Mouse (Mus musculus) intestine, postnatal 0 days (tissue): ENCODE results near the gene Zdhhc13. TPM values are rescaled to one million over a fixed set of nuclear protein-coding genes. Genes with fewer than 3 reads are reported as not detected.
A peak's percentile ranks its signal among the peaks of the same experiment; 100 is the strongest.

ENCODE experiments used
- ATAC-seq: fragments of 200-750 bp; cut with Nextera tagmentation; 2 replicates; pipeline ENCODE4 v1.8.0; 2017; ENCODE audit warnings: mild to moderate bottlenecking, moderate TSS enrichment, moderate library complexity
- H3K27ac ChIP-seq: fragments of 300-500 bp; sonication (generic); 2 replicates; pipeline ENCODE4 v1.5.1; 2014; ENCODE audit warnings: mild to moderate bottlenecking, low read depth, low read length, moderate library complexity
- H3K27me3 ChIP-seq: fragments of 300-500 bp; sonication (generic); replicated peaks from 2 replicates; pipeline ENCODE4 v1.6.1; 2014; ENCODE audit warnings: low read length, mixed read lengths; ENCODE audit not compliant: control insufficient read depth, insufficient read depth
- H3K36me3 ChIP-seq: fragments of 300-500 bp; sonication (generic); 2 replicates; pipeline ENCODE4 v1.6.1; 2014; ENCODE audit warnings: mild to moderate bottlenecking, moderate library complexity; ENCODE audit not compliant: control insufficient read depth, insufficient read depth
- H3K4me1 ChIP-seq: fragments of 300-500 bp; sonication (generic); replicated peaks from 2 replicates; pipeline ENCODE4 v1.6.1; 2014; ENCODE audit warnings: antibody characterized with exemption, low read length, mixed read lengths; ENCODE audit not compliant: control insufficient read depth, insufficient read depth
- H3K4me2 ChIP-seq: fragments of 300-500 bp; sonication (generic); replicated peaks from 2 replicates; pipeline ENCODE4 v1.6.1; 2014; ENCODE audit warnings: low read depth, mild to moderate bottlenecking, moderate library complexity
- H3K4me3 ChIP-seq: fragments of 300-500 bp; sonication (generic); 2 replicates; pipeline ENCODE4 v1.5.1; 2014; ENCODE audit warnings: low read depth, low read length
- H3K9ac ChIP-seq: fragments of 300-500 bp; sonication (generic); 2 replicates; pipeline ENCODE4 v1.6.1; 2014; ENCODE audit warnings: mild to moderate bottlenecking, low read depth, low read length
- H3K9me3 ChIP-seq: fragments of 300-500 bp; sonication (generic); 2 replicates; pipeline ENCODE4 v1.6.1; 2016; ENCODE audit warnings: mixed run types; ENCODE audit not compliant: control insufficient read depth
- CTCF ChIP-seq: sonication (generic); IDR thresholded peaks from 2 replicates; pipeline ENCODE4 v1.5.1; 2016; ENCODE audit warnings: low read depth, mild to moderate bottlenecking, control low read depth, antibody characterized with exemption, moderate library complexity
- WGBS: fragments of 180-500 bp; shearing (Covaris S2); extraction: QIAGEN DNeasy Blood & Tissue Kit; methylation state at CpG from one replicate; pipeline ENCODE4 v1.1.7; 2014; 5-methylcytosine and 5-hydroxymethylcytosine counted together
- polyA plus RNA-seq: library from polyadenylated mRNA; unstranded; fragments of >200 nt; fragmentation: Nextera tagmentation; extraction: Ambion mirVana; gene quantifications from 2 replicates; pipeline ENCODE4 v1.2.1, GENCODE M21; 2015

The Zdhhc13 gene
- polyA plus RNA-seq, 1 experiment from 2014 or later: 29.8 TPM

- no peak for TF ChIP-seq CTCF
- H3K4me2 ChIP-seq: no peak overlapping the region
- no peak overlapping the region for H3K27ac ChIP-seq
- H3K36me3 ChIP-seq: no peaks in the 10 kb centered on the region
- no peaks in the 10 kb centered on the region for H3K27me3 ChIP-seq
- H3K4me3 ChIP-seq: no peak overlapping the region
- H3K9me3 ChIP-seq: no peaks in the 10 kb centered on the region
- 60% methylated on average over 8 of the region's 8 CpGs for WGBS
- no peak overlapping the region for H3K9ac ChIP-seq
- no peak for ATAC-seq
- 0 out of 2 replicates have a peak, but pooled peaks cover 3% of the 10 kb centered on the region for H3K4me1 ChIP-seq
Measured at GRCm38 (mm10) chr7:48777721-48778504, 10.9 kb upstream of the Zdhhc13 start.

GRCm38 (mm10) chr7:48779110-48779509, 9.7 kb upstream of the Zdhhc13 start:
- no peak for ATAC-seq

DNA sequence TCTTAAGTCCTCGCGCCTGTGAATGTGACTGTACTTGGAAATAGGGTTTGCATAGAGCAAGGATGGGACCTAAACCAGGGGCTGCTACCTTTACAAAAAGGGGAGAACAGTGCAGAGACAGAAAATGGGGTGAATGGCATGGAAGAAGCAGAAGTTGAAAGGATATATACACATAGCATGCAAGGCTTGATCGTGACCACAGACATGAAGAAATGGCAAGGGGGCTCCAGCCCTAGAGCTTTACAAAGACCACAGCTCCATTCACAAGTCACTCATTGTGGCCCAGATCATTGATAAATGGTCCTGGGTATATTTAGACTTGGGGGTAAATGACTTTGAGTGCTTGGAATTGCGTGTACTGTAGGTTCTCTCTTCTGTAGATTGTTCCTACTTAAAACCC, 6.4 kb upstream of the Zdhhc13 start:
- H3K4me1 ChIP-seq: no peaks in the 10 kb centered on the region
- 80% methylated on average over 4 of the region's 4 CpGs for WGBS
- no peak for ATAC-seq

More at GRCm38 (mm10) chr7:48779110-48779509, 9.7 kb upstream of the Zdhhc13 start:
- Histone ChIP-seq H3K9me3 (no peaks in the 10 kb centered on the region), H3K4me2 (no peak overlapping the region), H3K36me3 (no peaks in the 10 kb centered on the region), H3K4me3 (no peak overlapping the region), H3K9ac (no peak overlapping the region), H3K27me3 (no peaks in the 10 kb centered on the region), H3K4me1 (no peaks in the 10 kb centered on the region), H3K27ac (no peak overlapping the region)
- 75% methylated on average over 3 of the region's 3 CpGs for WGBS
- TF ChIP-seq CTCF: no peak

DNA sequence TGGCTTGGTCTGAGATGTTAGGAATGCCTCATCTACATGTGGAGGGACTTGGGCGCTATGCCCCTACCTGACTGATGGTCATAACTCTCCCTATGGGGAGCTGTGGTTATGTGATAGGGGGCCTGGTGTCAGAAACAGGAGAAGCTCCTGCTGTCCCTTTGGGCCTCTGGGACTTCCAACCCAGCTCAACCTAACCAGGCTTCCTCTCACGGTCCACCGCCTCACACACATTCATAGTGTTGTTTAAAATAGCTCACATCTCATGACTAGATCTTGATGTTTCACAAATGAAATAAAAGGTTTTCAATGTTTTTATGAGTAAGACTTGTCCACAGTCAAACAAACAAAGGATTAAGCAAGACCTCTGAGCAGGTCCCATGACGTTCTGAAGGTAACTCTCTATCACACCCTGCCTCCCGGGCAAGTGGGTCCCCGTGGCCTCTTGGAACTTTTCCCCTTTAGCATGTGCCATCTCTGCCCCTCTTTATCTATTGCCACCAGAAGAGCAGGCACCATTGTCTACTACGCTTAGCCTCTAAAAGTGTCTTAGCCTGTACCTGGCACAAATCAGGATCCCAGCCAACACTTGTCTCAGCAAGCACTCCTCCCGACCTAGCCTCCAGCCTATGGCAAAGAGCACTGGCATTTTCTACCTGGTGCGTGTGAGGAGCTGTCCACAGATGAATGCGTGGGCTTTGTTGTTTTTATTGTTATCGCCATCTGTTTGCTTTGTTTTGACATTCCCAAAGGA, 3.9 kb upstream of the Zdhhc13 start:
- no peaks in the 10 kb centered on the region for H3K36me3 ChIP-seq
- H3K27ac ChIP-seq: no peak overlapping the region
- no peak for TF ChIP-seq CTCF
- ATAC-seq: no peak
- no peak overlapping the region for H3K9ac ChIP-seq
- H3K4me1 ChIP-seq: 0 out of 2 replicates have a peak, but pooled peaks cover 5% of the 10 kb centered on the region
- 75% methylated on average over 11 of the region's 11 CpGs for WGBS
- no peaks in the 10 kb centered on the region for H3K9me3 ChIP-seq
- no peak overlapping the region for H3K4me3 ChIP-seq
- no peaks in the 10 kb centered on the region for H3K27me3 ChIP-seq
- H3K4me2 ChIP-seq: no peak overlapping the region

More for the DNA sequence above, 6.4 kb upstream of the Zdhhc13 start:
- no peak for TF ChIP-seq CTCF
- H3K27ac ChIP-seq: no peak overlapping the region
- H3K4me3 ChIP-seq: no peak overlapping the region
- H3K4me2 ChIP-seq: no peak overlapping the region
- H3K36me3 ChIP-seq: no peaks in the 10 kb centered on the region
- no peaks in the 10 kb centered on the region for H3K9me3 ChIP-seq
- no peaks in the 10 kb centered on the region for H3K27me3 ChIP-seq
- H3K9ac ChIP-seq: no peak overlapping the region

DNA sequence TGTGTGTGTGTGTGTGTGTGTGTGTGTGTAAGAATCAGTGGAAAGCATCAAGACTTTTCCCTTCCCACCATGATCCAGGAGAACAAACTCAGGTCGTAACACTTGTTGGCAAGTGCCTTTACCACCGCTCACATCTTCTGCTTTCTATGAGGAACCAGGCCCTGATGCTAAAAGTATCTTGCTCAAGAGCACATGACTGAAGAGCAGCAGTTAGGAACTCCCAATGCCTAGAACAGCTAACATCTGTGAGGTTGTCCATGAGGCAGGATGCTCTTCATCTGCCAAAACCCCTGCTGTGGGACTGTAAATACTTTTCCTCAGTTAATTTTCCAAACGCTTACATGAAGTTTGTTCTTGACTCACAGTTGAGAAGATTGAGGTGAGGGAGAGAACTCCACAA, 455 bp upstream of the Zdhhc13 start:
- Histone ChIP-seq H3K4me1 (0 out of 2 replicates have a peak, but pooled peaks cover 7% of the 10 kb centered on the region), H3K27ac (peak overlapping the region; percentile 15; the same call in 1 of the 2 replicates), H3K9ac (no peak overlapping the region), H3K9me3 (no peaks in the 10 kb centered on the region), H3K4me3 (peak overlapping the region; percentile 72; the same call in 1 of the 2 replicates), H3K36me3 (no peaks in the 10 kb centered on the region), H3K4me2 (peak overlapping the region; percentile 87), H3K27me3 (no peaks in the 10 kb centered on the region)
- WGBS: 56% methylated on average over 3 of the region's 3 CpGs
- TF ChIP-seq CTCF: no peak
- peak; percentile 4; the same call in 1 of the 2 replicates for ATAC-seq

GRCm38 (mm10) chr7:48790117-48790516, 1.3 kb downstream of the Zdhhc13 start:
- Histone ChIP-seq H3K4me3 (peak overlapping the region; percentile 72), H3K9ac (no peak overlapping the region), H3K36me3 (no peaks in the 10 kb centered on the region), H3K4me1 (0 out of 2 replicates have a peak, but pooled peaks cover 7% of the 10 kb centered on the region), H3K4me2 (peak overlapping the region; percentile 87), H3K27ac (0 out of 2 replicates have a peak overlapping the region, but pooled peaks have one; percentile 21), H3K27me3 (no peaks in the 10 kb centered on the region), H3K9me3 (no peaks in the 10 kb centered on the region)
- no peak for TF ChIP-seq CTCF
- no peak for ATAC-seq
- WGBS: 41% methylated on average over 4 of the region's 4 CpGs
